Mouse (Mus musculus): ENCODE data around the gene Atp2c2. TPM values are rescaled to one million over a fixed set of nuclear protein-coding genes. Genes with fewer than 3 reads are reported as not detected.

Atp2c2 gene
- polyA plus RNA-seq, 1 experiment from 2014 or later = 0.33 TPM

- WGBS = 72% methylated on average over 14 of the region's 14 CpGs
- H3K4me3 ChIP-seq = no peak overlapping the region
- peak; percentile 37; the same call in 1 of the 2 replicates for ATAC-seq (ENCODE audit: low FRiP score, low read depth)
- H3K4me2 ChIP-seq (replicated peaks) = no peak overlapping the region
- peaks cover 9% of the 10 kb centered on the region for H3K4me1 ChIP-seq
- no peak overlapping the region for H3K9ac ChIP-seq
- no peaks in the 10 kb centered on the region for H3K36me3 ChIP-seq
- no peaks in the 10 kb centered on the region for H3K9me3 ChIP-seq
- no peaks in the 10 kb centered on the region for H3K27me3 ChIP-seq (replicated peaks)
- no peak overlapping the region for H3K27ac ChIP-seq
Measured at GRCm38 (mm10) chr8:119708878-119709702, 9.3 kb downstream of the Atp2c2 start.

- WGBS = 84% methylated on average over 11 of the region's 11 CpGs
- H3K4me2 ChIP-seq (replicated peaks) = no peak overlapping the region
- no peak overlapping the region for H3K9ac ChIP-seq
- H3K9me3 ChIP-seq = no peaks in the 10 kb centered on the region
- ATAC-seq (ENCODE audit: low FRiP score, low read depth) = no peak
- H3K4me1 ChIP-seq = peaks cover 9% of the 10 kb centered on the region
- no peaks in the 10 kb centered on the region for H3K27me3 ChIP-seq (replicated peaks)
- no peaks in the 10 kb centered on the region for H3K36me3 ChIP-seq
- H3K27ac ChIP-seq = no peak overlapping the region
- no peak overlapping the region for H3K4me3 ChIP-seq
Measured at GRCm38 (mm10) chr8:119709703-119710093, 9.9 kb downstream of the Atp2c2 start.

GRCm38 (mm10) chr8:119712226-119712625 lies 12.4 kb downstream of the Atp2c2 start:
- no peaks in the 10 kb centered on the region for H3K27me3 ChIP-seq (replicated peaks)
- H3K4me2 ChIP-seq (replicated peaks) = no peak overlapping the region
- H3K36me3 ChIP-seq = no peaks in the 10 kb centered on the region
- no peak overlapping the region for H3K4me3 ChIP-seq
- H3K4me1 ChIP-seq = peaks cover 9% of the 10 kb centered on the region
- WGBS = 77% methylated on average over 6 of the region's 6 CpGs
- H3K9ac ChIP-seq = no peak overlapping the region
- no peak overlapping the region for H3K27ac ChIP-seq
- H3K9me3 ChIP-seq = no peaks in the 10 kb centered on the region
- ATAC-seq (ENCODE audit: low FRiP score, low read depth) = no peak

GRCm38 (mm10) chr8:119713421-119713820 lies 13.6 kb downstream of the Atp2c2 start:
- ATAC-seq (ENCODE audit: low FRiP score, low read depth) = no peak
- Histone ChIP-seq H3K9me3 (no peaks in the 10 kb centered on the region), H3K27ac (no peak overlapping the region), H3K9ac (no peak overlapping the region), H3K36me3 (no peaks in the 10 kb centered on the region), H3K4me1 (peaks cover 9% of the 10 kb centered on the region), H3K27me3 (replicated peaks) (no peaks in the 10 kb centered on the region), H3K4me3 (no peak overlapping the region), H3K4me2 (replicated peaks) (no peak overlapping the region)
- 82% methylated on average over 5 of the region's 5 CpGs for WGBS

- Histone ChIP-seq H3K27ac (no peak overlapping the region), H3K27me3 (replicated peaks) (no peaks in the 10 kb centered on the region), H3K9ac (no peak overlapping the region), H3K9me3 (no peaks in the 10 kb centered on the region), H3K4me2 (replicated peaks) (no peak overlapping the region), H3K4me1 (0 out of 2 replicates have a peak, but pooled peaks cover 3% of the 10 kb centered on the region), H3K4me3 (no peak overlapping the region), H3K36me3 (no peaks in the 10 kb centered on the region)
- WGBS = 79% methylated on average over 12 of the region's 12 CpGs
- no peak for ATAC-seq (ENCODE audit: low FRiP score, low read depth)
Measured at GRCm38 (mm10) chr8:119715221-119715620, 15.4 kb downstream of the Atp2c2 start.

- H3K4me2 ChIP-seq (replicated peaks) = no peak overlapping the region
- H3K9me3 ChIP-seq = no peaks in the 10 kb centered on the region
- ATAC-seq (ENCODE audit: low FRiP score, low read depth) = no peak
- no peaks in the 10 kb centered on the region for H3K36me3 ChIP-seq
- H3K4me3 ChIP-seq = no peak overlapping the region
- 0 out of 2 replicates have a peak, but pooled peaks cover 3% of the 10 kb centered on the region for H3K4me1 ChIP-seq
- no peaks in the 10 kb centered on the region for H3K27me3 ChIP-seq (replicated peaks)
- no peak overlapping the region for H3K27ac ChIP-seq
- H3K9ac ChIP-seq = no peak overlapping the region
Measured at GRCm38 (mm10) chr8:119716730-119717299, 17.0 kb downstream of the Atp2c2 start.

- Histone ChIP-seq H3K4me3 (no peak overlapping the region), H3K4me2 (replicated peaks) (no peak overlapping the region), H3K9ac (no peak overlapping the region), H3K27me3 (replicated peaks) (no peaks in the 10 kb centered on the region), H3K27ac (no peak overlapping the region), H3K4me1 (0 out of 2 replicates have a peak, but pooled peaks cover 3% of the 10 kb centered on the region), H3K36me3 (no peaks in the 10 kb centered on the region), H3K9me3 (no peaks in the 10 kb centered on the region)
- WGBS = 60% methylated on average over 9 of the region's 9 CpGs
- no peak for ATAC-seq (ENCODE audit: low FRiP score, low read depth)
Measured at GRCm38 (mm10) chr8:119717765-119718164, 18.0 kb downstream of the Atp2c2 start.

- H3K4me1 ChIP-seq = no peaks in the 10 kb centered on the region
- H3K36me3 ChIP-seq = no peaks in the 10 kb centered on the region
- no peak overlapping the region for H3K27ac ChIP-seq
- no peaks in the 10 kb centered on the region for H3K27me3 ChIP-seq (replicated peaks)
- WGBS = 64% methylated on average over 12 of the region's 12 CpGs
- H3K4me3 ChIP-seq = no peak overlapping the region
- H3K9me3 ChIP-seq = no peaks in the 10 kb centered on the region
- no peak overlapping the region for H3K9ac ChIP-seq
- H3K4me2 ChIP-seq (replicated peaks) = no peak overlapping the region
- ATAC-seq (ENCODE audit: low FRiP score, low read depth) = no peak
Measured at GRCm38 (mm10) chr8:119719011-119719501, 19.2 kb downstream of the Atp2c2 start.

- H3K4me1 ChIP-seq = no peaks in the 10 kb centered on the region
- no peaks in the 10 kb centered on the region for H3K27me3 ChIP-seq (replicated peaks)
- no peak overlapping the region for H3K27ac ChIP-seq
- H3K4me2 ChIP-seq (replicated peaks) = no peak overlapping the region
- H3K36me3 ChIP-seq = no peaks in the 10 kb centered on the region
- 47% methylated on average over 6 of the region's 6 CpGs for WGBS
- H3K4me3 ChIP-seq = no peak overlapping the region
- ATAC-seq (ENCODE audit: low FRiP score, low read depth) = no peak
- no peak overlapping the region for H3K9ac ChIP-seq
- H3K9me3 ChIP-seq = no peaks in the 10 kb centered on the region
Measured at GRCm38 (mm10) chr8:119722348-119722747, 22.5 kb downstream of the Atp2c2 start.

- Histone ChIP-seq H3K27me3 (replicated peaks) (no peaks in the 10 kb centered on the region), H3K4me1 (no peaks in the 10 kb centered on the region), H3K9me3 (no peaks in the 10 kb centered on the region), H3K4me3 (no peak overlapping the region), H3K27ac (no peak overlapping the region), H3K36me3 (no peaks in the 10 kb centered on the region), H3K4me2 (replicated peaks) (no peak overlapping the region), H3K9ac (no peak overlapping the region)
- 65% methylated on average over 4 of the region's 4 CpGs for WGBS
- ATAC-seq (ENCODE audit: low FRiP score, low read depth) = no peak
Measured at GRCm38 (mm10) chr8:119723676-119724075, 23.9 kb downstream of the Atp2c2 start.

GRCm38 (mm10) chr8:119724596-119724995 lies 24.8 kb downstream of the Atp2c2 start:
- WGBS = 84% methylated on average over 6 of the region's 6 CpGs
- H3K27ac ChIP-seq = no peak overlapping the region
- no peak overlapping the region for H3K4me2 ChIP-seq (replicated peaks)
- H3K9ac ChIP-seq = no peak overlapping the region
- H3K9me3 ChIP-seq = no peaks in the 10 kb centered on the region
- H3K4me1 ChIP-seq = no peaks in the 10 kb centered on the region
- no peak for ATAC-seq (ENCODE audit: low FRiP score, low read depth)
- no peaks in the 10 kb centered on the region for H3K27me3 ChIP-seq (replicated peaks)
- H3K36me3 ChIP-seq = no peaks in the 10 kb centered on the region
- H3K4me3 ChIP-seq = no peak overlapping the region

- Histone ChIP-seq H3K36me3 (no peaks in the 10 kb centered on the region), H3K4me1 (no peaks in the 10 kb centered on the region), H3K27me3 (replicated peaks) (no peaks in the 10 kb centered on the region), H3K4me2 (replicated peaks) (no peak overlapping the region), H3K4me3 (no peak overlapping the region), H3K9me3 (no peaks in the 10 kb centered on the region), H3K9ac (no peak overlapping the region), H3K27ac (no peak overlapping the region)
- 93% methylated on average over 8 of the region's 8 CpGs for WGBS
- no peak for ATAC-seq (ENCODE audit: low FRiP score, low read depth)
Measured at GRCm38 (mm10) chr8:119727093-119727492, 27.3 kb downstream of the Atp2c2 start.

All from neural tube, embryonic 12.5 days (tissue).